Comparison of ENCODE assay signal across 8 mouse cellular contexts in genomic region chr9:119580668-119581067, GRCm38 (mm10). TPM values are rescaled to one million over a fixed set of nuclear protein-coding genes. Genes with fewer than 3 reads are reported as not detected.
DNase-seq lines count a peak whose midpoint lies in the region; ATAC-seq lines count a peak whose summit lies in the region.

No protein-coding gene starts in this region.

- DNase-seq in ES-CJ7 (ENCODE audit: low read depth, low spot score) = peak; percentile 88
- peak; percentile 54 for DNase-seq in c-Kit-positive CD71-negative TER-119-negative erythroid progenitor cells, embryonic 14.5 days (ENCODE audit: low read depth)
- peak; percentile 30 for DNase-seq in heart, postnatal 25 days (ENCODE audit: low spot score)
- peak; percentile 35 for DNase-seq in large intestine, adult 2 months (ENCODE audit: low read depth, low spot score)
- DNase-seq in ovary, postnatal 10 days (ENCODE audit: low spot score) = peak; percentile 58
- DNase-seq in thymus, postnatal 10 days (ENCODE audit: low spot score in 2 of 2) = peak; percentile 69 to 84

- no peak overlapping the region for H3K4me2 ChIP-seq in forebrain, embryonic 12.5 days
- H3K4me2 ChIP-seq in lung, embryonic 15.5 days = no peak overlapping the region

- peak; percentile 51 for ATAC-seq in forebrain, embryonic 12.5 days (ENCODE audit: low FRiP score)
- ATAC-seq in lung, embryonic 15.5 days (ENCODE audit: borderline replicate concordance, extremely low read depth, low FRiP score, low TSS enrichment) = peak; percentile 27; the same call in 1 of the 2 replicates

- H3K9me3 ChIP-seq in forebrain, embryonic 12.5 days = no peaks in the 10 kb centered on the region
- H3K9me3 ChIP-seq in lung, embryonic 15.5 days = no peaks in the 10 kb centered on the region

- H3K4me3 ChIP-seq in forebrain, embryonic 12.5 days (replicated peaks) = no peak overlapping the region
- H3K4me3 ChIP-seq in lung, embryonic 15.5 days = no peak overlapping the region

- H3K36me3 ChIP-seq in forebrain, embryonic 12.5 days (replicated peaks) = no peaks in the 10 kb centered on the region
- H3K36me3 ChIP-seq in lung, embryonic 15.5 days = no peaks in the 10 kb centered on the region

- intact Hi-C loops in heart, postnatal 25 days (cut with DNase I) = loop anchor here (1.0 kb wide), 2 partner anchors 115 to 120 kb away; no protein-coding TSS in a partner anchor

- no peak overlapping the region for H3K27ac ChIP-seq in forebrain, embryonic 12.5 days
- no peak overlapping the region for H3K27ac ChIP-seq in lung, embryonic 15.5 days

- no peak overlapping the region for H3K9ac ChIP-seq in forebrain, embryonic 12.5 days
- no peak overlapping the region for H3K9ac ChIP-seq in lung, embryonic 15.5 days

- 0% methylated on average over 6 of the region's 6 CpGs for WGBS in forebrain, embryonic 12.5 days
- under 1% methylated on average over 6 of the region's 6 CpGs for WGBS in large intestine, adult 2 months
- 1% methylated on average over 6 of the region's 6 CpGs for WGBS in lung, embryonic 15.5 days

- H3K27me3 ChIP-seq in forebrain, embryonic 12.5 days = peaks cover 64% of the 10 kb centered on the region
- H3K27me3 ChIP-seq in lung, embryonic 15.5 days = peaks cover 53% of the 10 kb centered on the region

- H3K4me1 ChIP-seq in forebrain, embryonic 12.5 days = peaks cover 14% of the 10 kb centered on the region
- peaks cover 10% of the 10 kb centered on the region for H3K4me1 ChIP-seq in lung, embryonic 15.5 days

RNA-seq across cellular contexts. Expression of gene Scn5a, which starts 1.9 kb away (rescaled TPM):
- 3.2 and 3.5 TPM in 2 replicates for polyA plus RNA-seq in forebrain, embryonic 12.5 days (2016; fragmentation: Nextera tagmentation; extraction: Ambion mirVana)
- 100 to 1,000 TPM; 141 to 144 TPM for total RNA-seq in heart, postnatal 25 days (2021)
- polyA plus RNA-seq in large intestine, adult 2 months (2012; rRNA removed) = 0.38 TPM in 2 replicates
- 0.79 and 0.87 TPM in 2 replicates for polyA plus RNA-seq in lung, embryonic 15.5 days (2015; fragmentation: Nextera tagmentation; extraction: Ambion mirVana)

Comparison
In these comparisons a context has a peak if more than half of its experiments do, and no peak if none do; other contexts are left out.
1. DNase-seq: peak in every context shown above with its lines; median percentile 88 in ES-CJ7; 76 in thymus, postnatal 10 days; 58 in ovary, postnatal 10 days; 54 in c-Kit-positive CD71-negative TER-119-negative erythroid progenitor cells, embryonic 14.5 days; 35 in large intestine, adult 2 months; 30 in heart, postnatal 25 days.